Mouse (Mus musculus): ENCODE measurements around the gene Rbm34. TPM values are rescaled to one million over a fixed set of nuclear protein-coding genes. Genes with fewer than 3 reads are reported as not detected.
A peak's percentile ranks its signal among the peaks of the same experiment; 100 is the strongest.

Rbm34 gene
- polyA plus RNA-seq, 1 experiment, result 55.0 TPM

- Histone ChIP-seq H3K27me3 (ENCODE audit: control insufficient read depth, insufficient read depth, low read length, poor library complexity, severe bottlenecking) (no peaks in the 10 kb centered on the region), H3K4me1 (ENCODE audit: control insufficient read depth, insufficient read depth, low read length) (no peaks in the 10 kb centered on the region), H3K4me3 (ENCODE audit: low read depth, low read length) (no peak overlapping the region), H3K27ac (ENCODE audit: insufficient read depth, low read length) (no peak overlapping the region), H3K36me3 (ENCODE audit: control insufficient read depth, insufficient read depth, low read length, poor library complexity, severe bottlenecking) (peaks cover 6% of the 10 kb centered on the region), H3K9ac (ENCODE audit: low read depth, poor library complexity, severe bottlenecking) (peak overlapping the region; percentile 17; the same call in 1 of the 2 replicates), H3K9me3 (replicated peaks; ENCODE audit: control insufficient read depth, insufficient read depth, low read length, poor library complexity, severe bottlenecking) (no peaks in the 10 kb centered on the region)
- TF ChIP-seq POLR2A (IDR thresholded peaks at IDR 0.05; ENCODE audit: insufficient read depth, low read length) (no peak), CTCF (IDR thresholded peaks at IDR 0.05; ENCODE audit: low read depth, low read length) (no peak), EP300 (IDR thresholded peaks at IDR 0.05; ENCODE audit: insufficient read depth, low read depth, low read length) (no peak)
Measured at GRCm38 (mm10) chr8:126920386-126920785, 50.5 kb downstream of the Rbm34 start.

- H3K9me3 ChIP-seq (replicated peaks; ENCODE audit: control insufficient read depth, insufficient read depth, low read length, poor library complexity, severe bottlenecking), result no peaks in the 10 kb centered on the region
- 0 out of 2 replicates have a peak, but pooled peaks cover 4% of the 10 kb centered on the region for H3K36me3 ChIP-seq (ENCODE audit: control insufficient read depth, insufficient read depth, low read length, poor library complexity, severe bottlenecking)
- no peak overlapping the region for H3K9ac ChIP-seq (ENCODE audit: low read depth, poor library complexity, severe bottlenecking)
- no peak overlapping the region for H3K27ac ChIP-seq (ENCODE audit: insufficient read depth, low read length)
- no peak overlapping the region for H3K4me3 ChIP-seq (ENCODE audit: low read depth, low read length)
- H3K27me3 ChIP-seq (ENCODE audit: control insufficient read depth, insufficient read depth, low read length, poor library complexity, severe bottlenecking), result no peaks in the 10 kb centered on the region
- no peak for TF ChIP-seq EP300 (IDR thresholded peaks at IDR 0.05; ENCODE audit: insufficient read depth, low read depth, low read length)
- TF ChIP-seq CTCF (IDR thresholded peaks at IDR 0.05; ENCODE audit: low read depth, low read length), result no peak
- TF ChIP-seq POLR2A (IDR thresholded peaks at IDR 0.05; ENCODE audit: insufficient read depth, low read length), result no peak
- H3K4me1 ChIP-seq (ENCODE audit: control insufficient read depth, insufficient read depth, low read length), result no peaks in the 10 kb centered on the region
Measured at GRCm38 (mm10) chr8:126919703-126920102, 51.2 kb downstream of the Rbm34 start.

- H3K27ac ChIP-seq (ENCODE audit: insufficient read depth, low read length), result no peak overlapping the region
- H3K4me3 ChIP-seq (ENCODE audit: low read depth, low read length), result no peak overlapping the region
- 0 out of 2 replicates have a peak, but pooled peaks cover 4% of the 10 kb centered on the region for H3K36me3 ChIP-seq (ENCODE audit: control insufficient read depth, insufficient read depth, low read length, poor library complexity, severe bottlenecking)
- no peaks in the 10 kb centered on the region for H3K27me3 ChIP-seq (ENCODE audit: control insufficient read depth, insufficient read depth, low read length, poor library complexity, severe bottlenecking)
- H3K9me3 ChIP-seq (replicated peaks; ENCODE audit: control insufficient read depth, insufficient read depth, low read length, poor library complexity, severe bottlenecking), result no peaks in the 10 kb centered on the region
- TF ChIP-seq EP300 (IDR thresholded peaks at IDR 0.05; ENCODE audit: insufficient read depth, low read depth, low read length) (no peak), POLR2A (IDR thresholded peaks at IDR 0.05; ENCODE audit: insufficient read depth, low read length) (no peak), CTCF (IDR thresholded peaks at IDR 0.05; ENCODE audit: low read depth, low read length) (no peak)
- no peaks in the 10 kb centered on the region for H3K4me1 ChIP-seq (ENCODE audit: control insufficient read depth, insufficient read depth, low read length)
- H3K9ac ChIP-seq (ENCODE audit: low read depth, poor library complexity, severe bottlenecking), result no peak overlapping the region
Measured at GRCm38 (mm10) chr8:126919255-126919654, 51.6 kb downstream of the Rbm34 start.

GRCm38 (mm10) chr8:126918356-126918755 is 52.5 kb downstream of the Rbm34 start:
- Histone ChIP-seq H3K27ac (ENCODE audit: insufficient read depth, low read length) (no peak overlapping the region), H3K27me3 (ENCODE audit: control insufficient read depth, insufficient read depth, low read length, poor library complexity, severe bottlenecking) (no peaks in the 10 kb centered on the region), H3K4me3 (ENCODE audit: low read depth, low read length) (no peak overlapping the region), H3K4me1 (ENCODE audit: control insufficient read depth, insufficient read depth, low read length) (no peaks in the 10 kb centered on the region), H3K36me3 (ENCODE audit: control insufficient read depth, insufficient read depth, low read length, poor library complexity, severe bottlenecking) (0 out of 2 replicates have a peak, but pooled peaks cover 4% of the 10 kb centered on the region), H3K9me3 (replicated peaks; ENCODE audit: control insufficient read depth, insufficient read depth, low read length, poor library complexity, severe bottlenecking) (no peaks in the 10 kb centered on the region), H3K9ac (ENCODE audit: low read depth, poor library complexity, severe bottlenecking) (no peak overlapping the region)
- no peak for TF ChIP-seq EP300 (IDR thresholded peaks at IDR 0.05; ENCODE audit: insufficient read depth, low read depth, low read length)
- TF ChIP-seq CTCF (IDR thresholded peaks at IDR 0.05; ENCODE audit: low read depth, low read length), result no peak
- no peak for TF ChIP-seq POLR2A (IDR thresholded peaks at IDR 0.05; ENCODE audit: insufficient read depth, low read length)

- Histone ChIP-seq H3K9ac (ENCODE audit: low read depth, poor library complexity, severe bottlenecking) (no peak overlapping the region), H3K27ac (ENCODE audit: insufficient read depth, low read length) (no peak overlapping the region), H3K4me1 (ENCODE audit: control insufficient read depth, insufficient read depth, low read length) (no peaks in the 10 kb centered on the region), H3K4me3 (ENCODE audit: low read depth, low read length) (no peak overlapping the region), H3K36me3 (ENCODE audit: control insufficient read depth, insufficient read depth, low read length, poor library complexity, severe bottlenecking) (no peaks in the 10 kb centered on the region), H3K27me3 (ENCODE audit: control insufficient read depth, insufficient read depth, low read length, poor library complexity, severe bottlenecking) (no peaks in the 10 kb centered on the region), H3K9me3 (replicated peaks; ENCODE audit: control insufficient read depth, insufficient read depth, low read length, poor library complexity, severe bottlenecking) (no peaks in the 10 kb centered on the region)
- TF ChIP-seq EP300 (IDR thresholded peaks at IDR 0.05; ENCODE audit: insufficient read depth, low read depth, low read length) (no peak), POLR2A (IDR thresholded peaks at IDR 0.05; ENCODE audit: insufficient read depth, low read length) (no peak), CTCF (IDR thresholded peaks at IDR 0.05; ENCODE audit: low read depth, low read length) (no peak)
Measured at GRCm38 (mm10) chr8:126917179-126917905, 53.5 kb downstream of the Rbm34 start.

GRCm38 (mm10) chr8:126916611-126917010 is 54.3 kb downstream of the Rbm34 start:
- Histone ChIP-seq H3K27me3 (ENCODE audit: control insufficient read depth, insufficient read depth, low read length, poor library complexity, severe bottlenecking) (no peaks in the 10 kb centered on the region), H3K4me1 (ENCODE audit: control insufficient read depth, insufficient read depth, low read length) (no peaks in the 10 kb centered on the region), H3K9me3 (replicated peaks; ENCODE audit: control insufficient read depth, insufficient read depth, low read length, poor library complexity, severe bottlenecking) (no peaks in the 10 kb centered on the region), H3K4me3 (ENCODE audit: low read depth, low read length) (no peak overlapping the region), H3K36me3 (ENCODE audit: control insufficient read depth, insufficient read depth, low read length, poor library complexity, severe bottlenecking) (no peaks in the 10 kb centered on the region), H3K9ac (ENCODE audit: low read depth, poor library complexity, severe bottlenecking) (no peak overlapping the region), H3K27ac (ENCODE audit: insufficient read depth, low read length) (no peak overlapping the region)
- no peak for TF ChIP-seq EP300 (IDR thresholded peaks at IDR 0.05; ENCODE audit: insufficient read depth, low read depth, low read length)
- TF ChIP-seq POLR2A (IDR thresholded peaks at IDR 0.05; ENCODE audit: insufficient read depth, low read length), result no peak
- TF ChIP-seq CTCF (IDR thresholded peaks at IDR 0.05; ENCODE audit: low read depth, low read length), result no peak

Measured in ES-Bruce4 (cell line).